Mouse (Mus musculus): ENCODE measurements around the gene Fam131b.

The Fam131b gene

DNA sequence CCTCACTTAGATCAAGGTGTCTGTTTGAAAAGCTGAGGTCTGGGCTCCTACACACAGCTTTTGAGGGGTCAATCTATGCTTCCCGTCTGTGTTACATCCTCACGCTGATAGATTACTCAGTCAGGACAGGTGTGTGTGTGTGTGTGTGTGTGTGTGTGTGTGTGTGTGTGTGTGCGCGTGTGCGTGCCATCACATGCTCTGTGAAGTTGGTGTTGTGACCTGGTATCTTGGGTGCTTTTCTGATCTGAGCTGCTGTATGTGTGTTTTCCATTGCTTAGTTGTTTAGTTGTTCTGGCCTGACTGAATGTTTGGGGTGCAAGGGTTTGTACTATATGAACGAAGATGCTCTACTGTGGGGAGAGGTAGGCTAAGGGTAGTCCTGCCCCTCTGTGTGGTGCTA is 30.9 kb upstream of the Fam131b start:
- no peak for DNase-seq

DNA sequence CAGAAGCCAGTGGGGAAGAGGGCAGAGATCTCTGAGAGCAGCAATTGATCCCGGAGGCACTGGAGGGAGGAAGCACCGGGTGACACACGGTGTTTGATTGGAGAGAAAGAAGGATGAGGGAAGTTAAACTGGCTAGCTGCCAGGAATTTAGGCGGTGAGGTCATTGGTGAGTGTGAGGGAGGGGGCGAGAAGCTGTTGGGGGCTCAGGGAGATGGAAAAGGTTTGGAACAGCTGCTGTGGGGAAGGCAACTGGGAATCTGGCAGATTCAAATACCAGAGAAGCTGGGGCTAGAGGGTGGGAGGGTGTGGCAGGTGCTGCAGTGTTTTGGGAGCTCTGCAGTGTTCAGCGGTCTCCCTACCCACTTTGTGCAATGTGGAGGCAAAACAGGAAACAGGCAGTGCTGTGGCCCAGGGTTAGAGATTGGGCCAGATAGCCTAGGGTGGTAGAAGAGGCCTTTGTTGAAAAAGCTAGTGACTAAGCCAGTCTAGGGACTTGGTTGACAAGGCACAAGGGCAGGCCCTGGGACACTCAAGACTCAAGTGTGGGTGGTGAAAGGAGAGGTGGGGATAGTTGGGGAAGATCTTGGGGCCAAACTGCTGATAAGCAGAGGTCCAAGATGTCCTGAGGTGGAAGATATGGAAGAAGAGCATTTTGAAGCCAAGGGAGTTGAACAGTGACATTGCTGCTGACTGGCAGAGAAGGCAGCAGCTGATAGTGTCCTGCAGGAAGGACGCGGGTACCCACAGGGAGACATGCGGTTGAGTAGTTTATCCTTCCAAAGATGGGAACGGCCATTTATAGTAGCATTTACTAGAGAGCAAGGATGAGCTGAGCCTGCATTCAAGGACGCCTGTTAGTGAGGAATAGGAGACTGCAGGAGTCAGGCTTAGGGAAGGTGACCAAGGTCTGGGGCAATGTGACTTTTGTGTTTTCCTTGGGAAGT is 29.9 kb upstream of the Fam131b start:
- no peak for DNase-seq

DNA sequence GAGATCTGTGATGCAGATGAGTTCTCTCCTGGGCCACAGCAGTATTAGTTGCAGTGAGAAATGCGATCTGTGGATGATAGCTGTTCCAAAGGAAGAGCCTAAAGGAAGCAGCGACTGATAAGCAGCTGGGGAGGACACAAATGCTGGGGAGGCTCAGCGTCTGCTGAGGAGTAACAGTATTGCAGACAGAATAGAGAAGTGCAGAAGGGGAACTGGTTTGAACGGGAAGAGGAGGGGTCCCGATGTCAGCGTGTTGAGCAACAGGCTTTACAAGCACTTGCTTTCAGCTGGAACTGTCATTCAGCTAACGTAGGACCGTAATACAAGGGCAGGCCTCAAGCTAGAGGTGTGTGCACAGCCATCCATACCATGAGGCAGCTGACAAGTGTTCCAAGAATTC is 28.7 kb upstream of the Fam131b start:
- DNase-seq, result no peak

DNA sequence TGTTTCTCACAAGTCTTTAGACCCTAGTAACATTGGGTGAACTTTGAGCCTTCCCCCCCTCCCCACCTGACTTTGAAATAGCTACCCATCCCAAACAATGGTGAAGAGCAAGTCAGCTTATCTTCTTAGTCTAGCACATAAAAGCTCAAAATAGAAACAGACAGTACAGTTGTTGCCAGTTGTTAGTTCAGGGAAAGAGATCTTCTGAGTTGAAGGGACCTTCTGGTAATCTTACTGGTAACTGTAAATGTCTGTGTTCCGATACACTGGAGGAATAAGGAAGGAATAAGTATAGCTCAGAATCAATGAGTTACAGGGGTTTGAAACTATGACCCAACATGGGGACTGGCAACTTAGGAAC is 28.0 kb upstream of the Fam131b start:
- DNase-seq, result no peak

DNA sequence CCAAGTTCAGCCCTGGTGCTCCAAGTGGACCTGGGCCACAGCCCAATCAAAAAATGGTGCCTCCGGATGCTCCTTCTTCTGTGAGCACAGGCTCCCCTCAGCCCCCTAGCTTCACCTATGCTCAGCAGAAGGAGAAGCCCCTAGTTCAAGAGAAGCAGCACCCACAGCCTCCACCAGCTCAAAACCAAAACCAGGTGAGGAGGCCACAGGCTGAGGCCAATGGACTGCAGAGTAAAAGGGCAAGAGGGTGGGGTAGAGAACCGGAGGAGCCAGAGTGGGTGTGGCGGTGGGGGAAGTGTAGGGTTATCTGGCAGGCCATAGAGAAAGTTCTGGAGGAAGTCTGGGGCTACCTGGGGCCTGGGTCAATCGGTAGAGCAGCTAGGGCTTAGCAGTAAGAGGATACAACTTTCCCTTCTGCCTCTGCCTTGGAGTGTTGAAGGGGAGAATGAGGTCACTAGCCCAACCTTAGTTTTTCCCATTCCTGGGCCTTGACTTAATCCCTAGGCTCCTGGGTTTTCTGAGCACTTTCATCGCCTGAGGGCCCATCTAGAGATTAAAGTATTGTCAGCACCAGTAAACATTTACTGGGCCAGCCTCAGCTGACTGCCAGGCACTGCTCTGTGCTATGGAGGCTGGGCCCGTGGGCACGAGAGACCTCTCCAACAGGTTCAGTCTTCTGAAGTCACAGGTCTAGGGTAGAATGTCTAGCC is 27.5 kb upstream of the Fam131b start:
- no peak for DNase-seq

DNA sequence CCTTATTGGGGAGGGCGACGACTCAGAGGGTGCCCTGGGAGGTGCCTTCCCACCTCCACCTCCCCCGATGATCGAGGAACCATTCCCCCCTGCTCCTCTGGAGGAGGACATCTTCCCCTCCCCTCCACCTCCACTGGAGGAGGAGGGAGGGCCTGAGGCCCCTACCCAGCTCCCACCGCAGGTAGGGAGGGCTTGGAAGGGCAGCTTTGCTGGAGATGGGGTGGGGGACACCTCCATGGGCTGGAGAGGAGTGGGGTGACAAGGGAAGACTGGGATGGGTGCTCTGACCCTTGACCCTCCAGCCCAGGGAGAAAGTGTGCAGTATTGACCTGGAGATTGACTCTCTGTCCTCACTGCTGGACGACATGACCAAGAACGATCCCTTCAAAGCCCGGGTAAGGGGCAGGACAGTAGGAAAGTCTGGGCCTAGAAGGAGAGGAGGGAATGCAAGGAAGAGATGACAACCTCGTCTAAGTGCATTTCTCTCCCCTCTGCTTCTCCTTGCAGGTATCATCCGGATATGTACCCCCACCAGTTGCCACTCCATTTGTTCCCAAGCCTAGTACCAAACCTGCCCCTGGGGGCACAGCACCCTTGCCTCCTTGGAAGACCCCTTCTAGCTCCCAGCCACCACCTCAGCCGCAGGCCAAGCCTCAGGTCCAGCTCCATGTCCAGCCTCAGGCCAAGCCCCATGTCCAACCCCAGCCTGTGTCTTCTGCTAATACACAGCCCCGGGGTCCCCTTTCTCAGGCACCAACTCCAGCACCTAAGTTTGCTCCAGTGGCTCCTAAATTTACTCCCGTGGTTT is 26.7 kb upstream of the Fam131b start:
- DNase-seq, result no peak

DNA sequence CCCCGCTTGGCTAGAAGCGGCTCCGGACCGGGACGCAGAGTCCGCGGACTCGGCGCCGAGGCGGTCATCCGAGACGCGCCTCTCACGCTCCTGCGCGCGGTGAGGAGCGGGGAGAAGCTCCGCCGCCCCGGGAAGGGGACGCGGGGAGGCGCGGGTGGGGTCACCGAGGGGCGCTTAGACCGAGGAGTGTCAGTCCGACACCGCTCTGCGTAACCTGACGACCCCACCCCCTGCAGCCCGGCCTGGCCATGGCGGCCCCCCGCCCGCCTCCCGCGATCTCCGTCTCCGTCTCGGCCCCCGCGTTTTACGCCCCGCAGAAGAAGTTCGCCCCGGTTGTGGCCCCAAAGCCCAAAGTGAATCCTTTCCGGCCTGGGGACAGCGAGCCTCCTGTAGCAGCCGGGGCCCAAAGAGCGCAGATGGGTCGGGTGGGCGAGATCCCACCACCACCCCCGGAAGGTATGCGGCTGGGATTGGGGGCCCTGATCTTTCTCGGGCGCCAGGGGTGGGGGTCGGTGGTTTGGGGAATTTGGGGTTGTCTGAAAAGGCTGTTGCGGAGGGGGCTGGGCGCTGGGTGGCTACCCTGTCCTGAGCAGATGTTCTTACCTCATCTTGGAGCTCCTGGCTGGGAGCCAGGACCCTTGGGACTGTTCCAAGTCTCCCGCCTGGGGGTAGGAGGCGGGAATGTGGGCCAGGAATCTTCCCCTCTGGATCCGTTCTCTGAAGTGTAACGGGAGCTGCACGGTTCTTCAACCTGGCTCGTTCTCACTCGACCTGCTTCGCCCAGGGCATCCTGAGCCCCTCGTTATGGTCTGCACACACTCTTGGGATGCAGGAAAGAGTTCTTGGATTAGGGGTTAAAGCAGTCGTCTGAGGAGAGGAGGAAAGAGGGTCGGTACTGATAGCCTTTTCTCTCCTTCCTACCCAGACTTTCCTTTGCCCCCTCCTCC is 25.9 kb upstream of the Fam131b start:
- peak; percentile 83 for DNase-seq

DNA sequence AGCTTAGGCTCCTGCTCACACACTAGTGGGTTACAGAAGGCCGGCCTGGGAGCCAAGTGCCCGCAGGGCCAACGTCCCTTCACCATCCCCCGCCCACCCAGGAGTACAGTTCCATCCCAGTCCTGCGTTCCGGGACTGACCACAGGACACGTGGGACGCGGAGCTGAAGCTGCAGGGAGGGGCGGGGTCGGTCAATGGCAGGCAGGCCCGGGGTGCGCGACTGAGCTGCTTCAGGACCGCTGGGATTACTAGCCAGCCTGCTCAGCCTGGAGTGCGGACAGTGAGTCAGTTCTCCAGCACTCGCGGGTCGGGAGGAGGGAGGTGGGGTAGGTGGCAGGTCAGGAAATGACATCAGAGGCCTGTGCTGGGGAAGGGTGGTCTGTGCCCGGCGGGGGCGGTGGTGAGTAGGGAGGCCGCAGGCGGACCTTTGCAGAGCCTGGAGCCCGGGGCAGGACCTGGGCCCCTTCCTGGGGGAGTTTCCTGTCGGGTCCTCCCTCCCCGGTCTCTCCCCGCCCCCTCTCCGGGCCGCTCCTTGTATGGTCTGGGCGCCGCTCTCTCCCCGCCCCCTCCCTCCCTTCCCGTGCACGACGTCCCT is 25.1 kb upstream of the Fam131b start, which contains the start of gene Zyx:
Zyx (plus strand) TSS at position 205 of the 595 bp plus-strand sequence.
- peak; percentile 91 for DNase-seq

DNA sequence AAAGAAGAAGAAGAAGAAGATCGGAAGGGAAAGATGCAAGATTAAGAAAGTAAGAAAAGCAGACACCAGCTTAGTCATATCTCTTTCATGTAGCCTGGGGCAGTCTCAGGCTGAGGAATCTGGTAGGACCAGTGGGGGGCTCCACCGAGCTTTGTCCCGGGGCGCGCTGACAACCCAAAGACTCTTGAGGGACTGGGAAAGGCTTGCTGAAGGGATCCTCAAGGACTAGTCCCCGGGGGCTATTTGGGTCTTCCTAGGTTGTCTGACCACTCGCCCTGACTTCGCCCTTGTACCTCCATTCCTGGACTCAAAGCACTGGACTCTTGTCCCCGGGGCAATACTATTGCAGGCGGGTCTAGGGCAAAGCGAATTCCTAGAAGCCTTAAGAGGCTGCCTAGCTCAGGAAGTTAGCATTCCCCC is 24.6 kb upstream of the Fam131b start:
- DNase-seq, result peak; percentile 79

DNA sequence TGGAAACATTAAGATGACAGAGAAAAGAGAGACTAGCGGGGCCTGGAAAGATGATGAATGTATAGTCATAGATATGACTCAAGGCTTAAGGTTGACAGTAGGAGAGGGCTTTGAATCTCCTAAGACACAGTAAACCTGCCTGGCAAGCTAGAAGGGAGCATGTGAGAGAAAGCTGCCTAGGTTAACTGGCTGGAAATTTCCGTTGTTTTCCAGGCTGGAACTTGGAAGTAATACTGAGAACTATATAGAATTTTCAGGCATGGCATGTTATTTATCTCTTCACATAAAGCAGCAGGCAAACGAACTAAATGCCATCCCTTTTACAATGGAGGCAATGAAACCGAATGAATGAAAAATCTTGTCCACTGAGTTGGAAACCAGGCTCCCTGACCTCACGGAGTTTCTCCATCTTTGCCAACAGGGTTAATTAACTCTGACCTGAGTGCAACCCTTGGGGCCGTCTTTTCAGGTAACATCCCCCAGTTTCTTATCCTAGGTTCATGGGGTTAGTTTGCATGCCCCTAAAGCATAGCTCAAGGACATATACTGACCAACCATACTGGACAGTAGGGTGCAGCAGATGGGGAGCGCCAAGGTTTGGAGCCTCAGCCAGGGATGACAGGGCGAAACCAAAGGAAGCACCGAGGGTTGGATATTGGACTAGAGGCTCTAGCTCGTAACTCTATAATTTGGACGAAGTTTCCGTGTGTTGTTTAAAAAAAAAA is 24.0 kb upstream of the Fam131b start:
- peak; percentile 66 for DNase-seq

DNA sequence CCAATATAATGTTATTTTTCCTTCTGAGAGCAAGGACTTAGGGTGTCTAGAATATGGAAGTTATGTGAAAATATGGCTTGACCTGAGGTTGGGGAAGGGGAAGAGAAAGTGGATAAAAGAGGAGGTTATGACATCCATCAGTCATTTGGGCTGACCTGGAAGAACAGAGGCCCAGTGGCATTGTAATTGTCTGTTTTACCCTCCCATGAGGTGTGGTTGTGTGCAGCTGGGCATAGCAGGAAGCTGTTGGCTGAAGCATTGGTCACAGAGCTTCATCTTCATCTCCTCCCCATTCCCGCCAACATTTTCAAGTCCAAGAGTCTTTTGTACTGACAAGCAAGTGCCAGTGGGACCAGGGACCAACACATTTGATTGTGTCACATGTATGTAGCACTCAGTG is 19.8 kb upstream of the Fam131b start:
- no peak for DNase-seq

DNA sequence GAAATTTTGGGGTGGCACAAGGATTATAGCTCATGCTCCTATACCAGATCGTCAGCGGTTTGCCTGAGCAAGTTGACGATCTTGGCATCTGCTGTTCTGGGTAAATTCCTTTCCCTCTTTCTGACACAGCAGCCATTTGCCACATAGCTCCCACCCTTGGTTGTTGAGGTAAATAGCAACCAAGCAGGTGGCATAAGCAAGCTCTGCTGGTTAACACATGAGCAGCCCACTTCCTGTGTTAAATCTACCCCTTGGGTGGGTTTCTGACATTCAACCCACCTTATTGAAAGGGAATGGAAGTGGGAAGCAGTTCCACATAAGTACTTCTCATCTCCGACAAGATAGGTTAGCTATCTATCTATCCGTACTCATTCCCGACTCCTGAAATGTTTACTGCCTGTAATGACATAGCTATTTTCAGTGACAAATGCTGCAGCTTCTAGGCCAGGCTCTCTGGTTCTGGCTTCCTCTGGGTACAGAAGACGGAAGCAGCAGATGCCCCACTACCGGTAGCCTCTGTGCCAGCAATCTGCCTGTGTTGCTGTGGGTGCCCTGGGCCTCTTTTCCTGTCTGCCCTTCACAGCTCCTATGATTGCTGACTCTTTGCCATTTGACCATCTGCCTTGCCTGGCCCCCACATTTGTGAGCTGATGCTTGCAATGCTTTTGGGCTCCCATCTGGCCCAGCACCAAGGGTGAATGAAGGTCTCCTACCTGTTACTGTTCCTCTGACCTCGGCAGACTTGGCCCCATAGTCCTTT is 19.1 kb upstream of the Fam131b start:
- DNase-seq, result peak; percentile 89

DNA sequence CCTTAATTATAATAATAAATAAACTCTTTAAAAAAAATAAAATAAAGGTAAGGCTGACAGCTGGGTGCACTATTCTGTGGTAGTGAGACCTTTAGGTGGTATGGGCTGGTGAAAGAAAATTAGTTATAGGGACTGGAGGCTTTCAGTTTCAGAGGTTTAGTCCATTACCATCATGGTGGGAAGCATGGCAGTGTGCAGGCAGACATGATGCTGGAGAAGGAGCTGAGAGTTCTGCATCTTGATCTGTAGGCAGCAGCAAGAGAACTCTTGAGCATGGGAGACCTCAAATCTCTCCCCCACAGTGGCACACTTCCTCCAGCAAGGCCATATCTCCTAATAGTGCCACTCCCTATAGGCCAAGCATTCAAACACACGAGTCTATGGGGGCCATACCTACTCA is 17.7 kb upstream of the Fam131b start:
- no peak for DNase-seq

DNA sequence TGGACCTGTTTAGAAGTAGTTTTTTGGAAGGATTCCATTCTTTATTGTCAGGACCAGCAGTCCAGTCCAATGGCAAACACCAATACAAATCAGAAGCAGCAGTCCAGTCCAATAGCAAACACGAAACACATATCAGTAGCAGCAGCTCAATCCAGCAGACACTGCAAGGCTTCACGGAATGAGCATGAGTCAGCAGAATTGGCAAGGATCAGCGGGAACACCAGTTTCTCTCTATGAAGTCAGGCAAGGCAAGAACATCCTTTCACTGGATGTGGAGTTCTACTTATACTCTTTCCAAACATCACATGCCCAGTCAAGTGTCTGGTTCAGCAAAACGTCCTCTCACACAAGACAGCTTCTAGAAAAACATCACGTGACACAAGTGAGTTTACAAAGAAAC is 15.5 kb upstream of the Fam131b start:
- DNase-seq, result no peak

DNA sequence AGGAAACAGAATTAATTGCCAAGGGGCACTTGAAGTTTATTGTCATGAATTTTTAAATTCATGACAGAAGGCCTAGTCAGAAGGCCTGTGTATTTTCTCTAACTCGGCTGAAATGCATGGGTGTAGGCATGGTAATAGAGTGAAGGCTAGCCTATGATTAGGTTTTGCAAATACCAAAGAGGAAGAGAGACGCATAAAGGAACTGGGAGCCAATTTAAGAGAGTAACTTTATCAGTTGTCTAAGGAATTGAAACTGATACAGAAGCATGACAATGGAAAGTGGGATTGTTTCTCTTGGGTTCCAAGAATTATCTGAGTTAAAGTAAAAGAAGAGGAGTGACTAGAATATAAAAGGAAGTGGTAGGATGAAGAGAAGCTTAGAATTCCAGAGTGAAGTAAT is 14.7 kb upstream of the Fam131b start:
- no peak for DNase-seq

DNA sequence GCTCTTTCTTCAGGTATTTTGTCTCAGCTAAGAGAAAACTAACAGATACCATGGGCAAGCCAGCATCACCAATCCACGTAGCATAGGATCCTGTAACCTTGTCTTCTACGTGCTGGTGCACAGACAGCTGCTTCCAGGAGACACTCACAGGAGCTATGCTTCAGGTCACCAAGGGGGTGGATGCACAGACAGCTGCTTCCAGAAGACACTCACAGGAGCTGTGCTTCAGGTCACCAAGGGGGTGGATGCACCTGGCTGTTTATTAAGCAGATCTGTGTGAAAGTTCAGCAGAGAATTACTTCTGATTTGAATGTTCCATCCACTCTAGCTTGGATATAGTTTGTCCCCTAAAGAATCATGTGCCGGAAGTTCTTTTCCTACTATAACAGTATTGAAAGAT is 6.5 kb upstream of the Fam131b start:
- DNase-seq, result no peak

DNA sequence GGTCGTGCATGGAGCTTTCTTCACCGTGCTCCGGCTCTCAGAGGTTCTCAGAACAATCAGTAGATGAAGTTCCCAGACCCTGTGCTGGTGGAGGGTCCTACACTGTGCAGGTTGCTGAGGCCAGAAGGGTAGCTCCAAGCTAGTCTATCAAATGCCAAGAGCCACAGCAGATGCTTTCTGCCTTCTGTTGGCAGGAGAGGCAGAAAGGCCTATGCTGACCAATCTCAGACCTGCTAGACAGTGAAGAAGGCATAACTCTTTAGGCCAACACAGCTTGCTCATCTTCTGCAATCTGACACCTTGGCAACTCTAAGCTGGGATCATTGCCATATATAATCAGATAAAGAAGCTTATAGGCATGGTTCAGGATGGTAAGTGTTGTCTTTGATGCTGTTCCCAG is 5.8 kb upstream of the Fam131b start:
- peak; percentile 46 for DNase-seq

DNA sequence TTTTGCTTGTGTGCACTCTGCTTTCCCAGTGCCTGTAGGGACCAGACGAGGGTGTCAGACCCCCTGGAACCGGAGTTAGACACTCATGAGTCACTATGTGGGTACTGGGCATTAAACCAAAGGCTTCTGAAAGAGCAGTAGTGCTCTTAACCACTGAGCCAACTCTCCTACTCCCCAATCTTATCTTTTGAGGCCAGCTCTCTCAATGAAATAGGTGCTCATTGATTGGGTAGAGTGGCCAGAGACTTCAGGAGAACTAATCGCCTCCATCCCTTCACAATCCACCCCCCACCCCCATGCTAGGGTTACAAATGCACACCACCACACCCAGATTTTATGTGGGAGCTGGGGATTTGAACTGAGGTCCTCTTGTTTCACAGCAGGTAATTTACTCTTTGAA is 4.3 kb upstream of the Fam131b start:
- no peak for DNase-seq

DNA sequence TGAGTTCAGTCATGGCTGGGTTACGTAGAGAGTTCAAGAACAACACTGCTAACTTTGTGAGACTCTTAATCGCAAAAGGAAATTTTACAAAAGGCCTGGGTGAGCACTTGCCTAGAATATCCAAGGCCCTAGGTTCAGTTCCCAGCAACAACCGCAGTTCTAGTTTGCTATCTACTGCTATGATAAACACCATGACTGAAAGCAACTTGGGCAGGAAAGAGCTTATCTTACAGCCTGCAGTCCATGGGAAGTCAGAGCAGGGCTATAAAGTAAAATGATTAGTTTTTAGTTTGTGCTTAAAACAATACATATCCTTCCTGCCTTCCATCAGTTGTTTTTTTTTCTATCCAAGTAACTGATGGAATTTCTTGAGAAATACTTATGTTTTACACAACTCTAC is 2.1 kb upstream of the Fam131b start:
- no peak for DNase-seq

DNA sequence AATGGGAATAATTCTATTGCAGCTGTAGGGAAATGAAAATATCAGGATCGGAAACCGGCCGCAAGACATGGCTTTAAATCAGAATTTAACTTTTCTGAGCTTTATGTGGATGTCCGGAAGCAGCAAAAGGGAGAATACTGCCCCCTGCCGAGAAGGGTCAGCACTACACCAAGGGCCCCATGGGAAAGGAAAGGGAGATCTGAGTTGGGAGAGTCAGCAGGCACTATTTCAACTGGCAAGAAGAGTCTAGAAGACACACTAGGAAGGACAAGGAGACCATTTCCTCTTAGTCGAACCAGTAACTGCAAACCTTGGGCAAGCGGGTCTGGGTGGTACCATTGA is 796 bp upstream of the Fam131b start:
- DNase-seq, result peak; percentile 89

Measured in cerebellum, adult 8-10 months (tissue).